Mouse (Mus musculus) megakaryocyte, embryonic 14.5 days (primary cell): ENCODE measurements around the gene Gm10666. TPM values are rescaled to one million over a fixed set of nuclear protein-coding genes. Genes with fewer than 3 reads are reported as not detected.
"Not testable (repeated sequence)": the region's sequence is repeated elsewhere in the genome, so short reads cannot be mapped to it uniquely, and the experiment has no call there.

ENCODE experiments used
- H3K27me3 ChIP-seq: replicated peaks from 2 replicates; pipeline ENCODE3; 2012; ENCODE audit warnings: inconsistent platforms
- H3K36me3 ChIP-seq: replicated peaks from 2 replicates; pipeline ENCODE3; 2012; ENCODE audit warnings: low read length, inconsistent platforms, mixed read lengths
- H3K4me1 ChIP-seq: 2 replicates; pipeline ENCODE4 v1.6.1; 2012; ENCODE audit warnings: inconsistent platforms
- H3K4me3 ChIP-seq: replicated peaks from 2 replicates; pipeline ENCODE3; 2012; ENCODE audit warnings: moderate library complexity, mild to moderate bottlenecking, inconsistent platforms
- H3K9me3 ChIP-seq: 2 replicates; pipeline ENCODE4 v1.6.1; 2012; ENCODE audit warnings: inconsistent platforms
- polyA plus RNA-seq: library from polyadenylated mRNA; stranded (reverse); fragments of >175 nt; gene quantifications from 2 replicates; pipeline ENCODE4 v1.2.3, GENCODE M21; 2012; ENCODE audit warnings: low replicate concordance; ENCODE audit not compliant: insufficient read depth

Gm10666 gene
- polyA plus RNA-seq, result not detected in 2 replicates

DNA sequence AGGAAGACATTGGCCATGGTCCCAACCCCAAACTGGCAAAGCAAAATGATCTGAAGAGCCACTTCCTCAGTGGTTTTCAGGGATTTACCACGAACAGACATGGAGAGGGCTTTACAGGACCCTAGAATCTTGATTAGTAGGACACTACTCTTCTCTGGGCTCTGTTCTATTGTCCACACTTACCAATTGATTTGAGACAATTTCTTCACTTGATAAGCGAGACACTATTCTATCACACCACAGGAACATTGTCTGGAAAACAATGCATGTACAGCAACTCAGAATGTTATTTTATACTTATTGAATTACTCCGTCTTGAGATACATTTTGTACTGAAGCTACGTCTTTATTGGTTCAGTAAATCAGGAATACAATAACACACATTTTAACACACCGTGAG, at the start of gene Gm10666:
TSS of gene Gm10666 (minus strand) at position 101 of the 400 bp plus-strand sequence.
- H3K27me3 ChIP-seq, H3K9me3 ChIP-seq, H3K36me3 ChIP-seq, H3K4me1 ChIP-seq, H3K4me3 ChIP-seq: not testable (repeated sequence)

DNA sequence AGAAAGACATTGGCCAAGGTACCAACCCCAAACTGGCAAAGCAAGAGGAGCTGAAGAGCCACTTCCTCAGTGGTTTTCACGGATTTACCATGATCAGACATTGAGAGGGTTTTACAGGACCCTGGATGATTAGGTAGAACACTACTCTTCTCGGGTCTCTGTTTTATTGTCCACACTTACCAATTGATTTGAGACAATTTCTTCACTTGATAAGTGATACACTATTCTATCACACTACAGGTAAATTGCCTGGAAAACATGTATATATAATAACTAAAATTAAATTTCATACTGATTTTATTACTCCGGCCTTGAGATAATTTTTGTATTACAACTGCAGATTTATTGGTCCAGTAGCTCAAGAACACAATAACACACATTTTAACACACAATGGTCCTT, 29.4 kb upstream of the Gm10666 start, which contains the start of gene Vmn1r142:
TSS of gene Vmn1r142 (minus strand) at position 101 of the 400 bp plus-strand sequence.
- not testable (repeated sequence) for H3K36me3 ChIP-seq, H3K4me1 ChIP-seq, H3K4me3 ChIP-seq, H3K9me3 ChIP-seq, H3K27me3 ChIP-seq

DNA sequence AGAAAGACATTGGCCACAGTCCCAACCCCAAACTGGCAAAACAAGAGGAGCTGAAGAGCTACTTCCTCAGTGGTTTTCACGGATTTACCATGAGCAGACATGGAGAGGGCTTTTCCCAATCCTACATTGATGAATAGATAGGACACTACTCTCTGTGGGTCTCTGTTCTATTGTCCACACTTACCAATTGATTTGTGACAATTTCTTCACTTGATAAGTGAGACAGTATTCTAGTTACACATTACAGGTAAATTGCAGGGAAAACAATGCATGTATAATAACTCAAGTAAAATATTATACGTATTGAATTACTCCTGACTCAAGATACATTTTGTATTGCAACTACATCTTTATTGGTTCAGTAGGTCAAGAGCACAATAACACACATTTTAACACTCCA, 16.4 kb downstream of the Gm10666 start, which contains the start of gene Gm16451:
TSS of gene Gm16451 (minus strand) at position 101 of the 400 bp plus-strand sequence.
- not testable (repeated sequence) for H3K9me3 ChIP-seq, H3K4me3 ChIP-seq, H3K4me1 ChIP-seq, H3K27me3 ChIP-seq, H3K36me3 ChIP-seq

Other genes starting within 250 kb of the Gm10666 start
- not detected in 2 replicates for gene Gm5891, start 213.4 kb downstream of the Gm10666 start, polyA plus RNA-seq
- gene Vmn1r137, start 140.2 kb downstream of the Gm10666 start, polyA plus RNA-seq, result not detected in 2 replicates
- not detected in 2 replicates for gene Vmn1r138, start 105.8 kb downstream of the Gm10666 start, polyA plus RNA-seq
- not detected in 2 replicates for gene Gm6176, start 78.4 kb downstream of the Gm10666 start, polyA plus RNA-seq
- not detected in 2 replicates for gene Vmn1r139, start 65.7 kb downstream of the Gm10666 start, polyA plus RNA-seq
- gene Gm16451, start 16.5 kb downstream of the Gm10666 start, polyA plus RNA-seq, result not detected in 2 replicates
- not detected in 2 replicates for gene Vmn1r142, start 29.3 kb upstream of the Gm10666 start, polyA plus RNA-seq
- not detected in 2 replicates for gene Vmn1r143, start 54.6 kb upstream of the Gm10666 start, polyA plus RNA-seq
- not detected in 2 replicates for gene Gm8653, start 66.5 kb upstream of the Gm10666 start, polyA plus RNA-seq
- not detected in 2 replicates for gene Gm8453, start 94.7 kb upstream of the Gm10666 start, polyA plus RNA-seq
- not detected in 2 replicates for gene Gm4187, start 195.0 kb upstream of the Gm10666 start, polyA plus RNA-seq
- not detected in 2 replicates for gene Gm8660, start 236.3 kb upstream of the Gm10666 start, polyA plus RNA-seq